Mouse (Mus musculus) cerebellum, adult 2 months (tissue): ENCODE measurements around the gene Ifitm6.
"Not testable (repeated sequence)": the region's sequence is repeated elsewhere in the genome, so short reads cannot be mapped to it uniquely, and the experiment has no call there.

Source experiments
- CTCF ChIP-seq: fragments of 200-500 bp; IDR thresholded peaks from 2 replicates; pipeline ENCODE4 v1.5.1; 2011; ENCODE audit warnings: low read depth, mild to moderate bottlenecking, control low read depth, low read length, moderate library complexity, borderline replicate concordance; ENCODE audit not compliant: insufficient read depth
- POLR2A ChIP-seq: fragments of 200-500 bp; IDR thresholded peaks from 2 replicates; pipeline ENCODE4 v1.6.1; 2011; ENCODE audit warnings: low read length, control low read depth, borderline replicate concordance; ENCODE audit not compliant: insufficient read depth

GRCm38 (mm10) chr7:141036624-141037023 is 18.9 kb upstream of the Ifitm6 start:
- not testable (repeated sequence) for TF ChIP-seq CTCF, POLR2A
